Mouse (Mus musculus): ENCODE results near the gene Hist4h4.

Hist4h4 gene

DNA sequence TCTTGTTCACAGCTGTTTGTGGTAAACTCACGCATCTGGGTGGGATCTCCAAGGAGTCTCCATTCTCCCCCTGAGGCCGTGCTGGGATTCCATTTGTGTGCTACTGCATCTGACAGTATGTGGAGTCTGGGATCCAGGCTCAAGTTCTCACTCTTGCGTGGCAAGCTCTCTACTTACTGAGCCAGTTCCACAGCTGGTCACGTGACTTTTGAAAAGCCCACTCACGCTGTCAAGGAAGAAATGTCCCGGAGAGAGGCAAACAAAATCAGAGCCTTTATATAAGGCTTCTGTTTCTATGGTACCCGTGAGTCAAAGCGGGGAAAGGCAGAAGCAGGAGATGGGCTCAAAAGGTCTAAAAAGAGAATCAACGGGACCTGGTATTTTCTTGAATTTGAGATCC is 21.5 kb downstream of the Hist4h4 start:
- peak; percentile 69 for DNase-seq (ENCODE audit: low read depth, low spot score)

GRCm38 (mm10) chr6:136782146-136782545 is 22.1 kb downstream of the Hist4h4 start:
- DNase-seq (ENCODE audit: low read depth, low spot score) = no peak

GRCm38 (mm10) chr6:136781377-136781986 is 22.7 kb downstream of the Hist4h4 start, which contains the start of gene Gucy2c:
Gucy2c (minus strand) TSS chr6:136781765.
- DNase-seq (ENCODE audit: low read depth, low spot score) = no peak

- no peak for DNase-seq (ENCODE audit: low read depth, low spot score)
Observed at GRCm38 (mm10) chr6:136776392-136776791, 27.8 kb downstream of the Hist4h4 start.

- DNase-seq (ENCODE audit: low read depth, low spot score) = no peak
Observed at GRCm38 (mm10) chr6:136769859-136770258, 34.4 kb downstream of the Hist4h4 start.

GRCm38 (mm10) chr6:136769143-136769542 is 35.1 kb downstream of the Hist4h4 start:
- no peak for DNase-seq (ENCODE audit: low read depth, low spot score)

DNA sequence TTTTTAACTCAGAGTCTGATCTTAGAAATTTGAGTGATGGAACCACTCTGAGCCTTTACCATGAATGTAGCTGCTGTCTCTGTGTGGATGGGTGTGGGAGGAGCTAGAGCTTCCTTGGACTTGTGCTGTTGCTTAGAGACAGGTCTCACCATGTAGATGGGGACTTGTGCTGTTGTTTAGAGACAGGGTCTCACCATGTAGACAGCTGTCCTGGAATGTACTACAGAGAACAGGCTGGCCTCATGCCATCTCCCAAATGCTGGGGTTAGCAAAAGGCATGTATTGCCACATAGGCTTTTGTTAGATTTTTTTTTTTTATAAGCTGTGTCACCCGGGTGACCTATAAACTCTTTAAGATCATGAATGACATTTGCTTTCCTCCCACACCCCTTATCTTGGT is 40.3 kb downstream of the Hist4h4 start:
- peak; percentile 12 for DNase-seq (ENCODE audit: low read depth, low spot score)
